Mouse (Mus musculus): Measurements from ENCODE around the gene Stx1a. TPM values are rescaled to one million over a fixed set of nuclear protein-coding genes. Genes with fewer than 3 reads are reported as not detected.

Gene Stx1a
- polyA plus RNA-seq, 1 experiment from 2014 or later: 22.3 TPM

- ATAC-seq (ENCODE audit: low FRiP score): peak; percentile 82
- H3K4me2 ChIP-seq: peak overlapping the region; percentile 78
- peak overlapping the region; percentile 49 for H3K4me3 ChIP-seq (replicated peaks)
- peaks cover 13% of the 10 kb centered on the region; the same call in 1 of the 2 replicates for H3K27me3 ChIP-seq
- H3K9me3 ChIP-seq: no peaks in the 10 kb centered on the region
- 2% methylated on average over 29 of the region's 37 CpGs for WGBS
- H3K9ac ChIP-seq: peak overlapping the region; percentile 50
- no peaks in the 10 kb centered on the region for H3K36me3 ChIP-seq (replicated peaks)
- H3K4me1 ChIP-seq: peaks cover 37% of the 10 kb centered on the region
- peak overlapping the region; percentile 97 for H3K27ac ChIP-seq
Measured at GRCm38 (mm10) chr5:135009590-135010319, 13.5 kb upstream of the Stx1a start.

- Histone ChIP-seq H3K4me2 (peak overlapping the region; percentile 78), H3K27me3 (peaks cover 13% of the 10 kb centered on the region; the same call in 1 of the 2 replicates), H3K36me3 (replicated peaks) (no peaks in the 10 kb centered on the region), H3K9ac (peak overlapping the region; percentile 50), H3K9me3 (no peaks in the 10 kb centered on the region), H3K27ac (peak overlapping the region; percentile 97), H3K4me3 (replicated peaks) (peak overlapping the region; percentile 49), H3K4me1 (peaks cover 39% of the 10 kb centered on the region)
- 60% methylated on average over 7 of the region's 7 CpGs for WGBS
- no peak for ATAC-seq (ENCODE audit: low FRiP score)
Measured at GRCm38 (mm10) chr5:135010320-135010709, 13.0 kb upstream of the Stx1a start.

- no peak overlapping the region for H3K27ac ChIP-seq
- H3K4me1 ChIP-seq: peaks cover 42% of the 10 kb centered on the region
- peaks cover 13% of the 10 kb centered on the region; the same call in 1 of the 2 replicates for H3K27me3 ChIP-seq
- H3K9ac ChIP-seq: no peak overlapping the region
- H3K9me3 ChIP-seq: no peaks in the 10 kb centered on the region
- peak overlapping the region; percentile 78; the same call in 1 of the 2 replicates for H3K4me2 ChIP-seq
- WGBS: 82% methylated on average over 25 of the region's 25 CpGs
- no peak overlapping the region for H3K4me3 ChIP-seq (replicated peaks)
- ATAC-seq (ENCODE audit: low FRiP score): no peak
- no peaks in the 10 kb centered on the region for H3K36me3 ChIP-seq (replicated peaks)
Measured at GRCm38 (mm10) chr5:135010841-135011743, 12.2 kb upstream of the Stx1a start.

- ATAC-seq (ENCODE audit: low FRiP score): no peak
- Histone ChIP-seq H3K9ac (no peak overlapping the region), H3K4me3 (replicated peaks) (no peak overlapping the region; the same call in 1 of the 2 replicates), H3K4me1 (peaks cover 42% of the 10 kb centered on the region), H3K27ac (no peak overlapping the region), H3K4me2 (peak overlapping the region; percentile 13; the same call in 1 of the 2 replicates), H3K9me3 (no peaks in the 10 kb centered on the region), H3K36me3 (replicated peaks) (no peaks in the 10 kb centered on the region), H3K27me3 (peaks cover 13% of the 10 kb centered on the region; the same call in 1 of the 2 replicates)
- whole genome bisulfite sequencing: 29% methylated on average over 26 of the region's 26 CpGs
Measured at GRCm38 (mm10) chr5:135011809-135012613, 11.3 kb upstream of the Stx1a start.

- H3K27ac ChIP-seq: peak overlapping the region; percentile 54; the same call in 1 of the 2 replicates
- no peaks in the 10 kb centered on the region for H3K9me3 ChIP-seq
- peaks cover 10% of the 10 kb centered on the region; the same call in 1 of the 2 replicates for H3K27me3 ChIP-seq
- no peak overlapping the region for H3K4me3 ChIP-seq (replicated peaks)
- no peak overlapping the region for H3K9ac ChIP-seq
- H3K4me1 ChIP-seq: peaks cover 41% of the 10 kb centered on the region
- ATAC-seq (ENCODE audit: low FRiP score): no peak
- whole genome bisulfite sequencing: 3% methylated on average over 16 of the region's 16 CpGs
- H3K36me3 ChIP-seq (replicated peaks): no peaks in the 10 kb centered on the region
- peak overlapping the region; percentile 13; the same call in 1 of the 2 replicates for H3K4me2 ChIP-seq
Measured at GRCm38 (mm10) chr5:135012671-135013441, 10.4 kb upstream of the Stx1a start.

GRCm38 (mm10) chr5:135015497-135015896, 7.8 kb upstream of the Stx1a start:
- Histone ChIP-seq H3K4me2 (no peak overlapping the region), H3K27me3 (peaks cover 10% of the 10 kb centered on the region; the same call in 1 of the 2 replicates), H3K27ac (no peak overlapping the region), H3K9me3 (no peaks in the 10 kb centered on the region), H3K36me3 (replicated peaks) (no peaks in the 10 kb centered on the region), H3K4me3 (replicated peaks) (no peak overlapping the region), H3K4me1 (peaks cover 29% of the 10 kb centered on the region), H3K9ac (no peak overlapping the region)
- WGBS: 16% methylated on average over 7 of the region's 7 CpGs
- peak; percentile 59; the same call in 1 of the 2 replicates for ATAC-seq (ENCODE audit: low FRiP score)

- no peak overlapping the region for H3K4me2 ChIP-seq
- peaks cover 16% of the 10 kb centered on the region; the same call in 1 of the 2 replicates for H3K27me3 ChIP-seq
- WGBS: 64% methylated on average over 4 of the region's 4 CpGs
Measured at GRCm38 (mm10) chr5:135016224-135016759, 7.0 kb upstream of the Stx1a start.

GRCm38 (mm10) chr5:135021814-135022213, 1.5 kb upstream of the Stx1a start:
- 83% methylated on average over 6 of the region's 6 CpGs for WGBS
- peaks cover 21% of the 10 kb centered on the region; the same call in 1 of the 2 replicates for H3K27me3 ChIP-seq
- H3K4me2 ChIP-seq: no peak overlapping the region
- no peak overlapping the region for H3K9ac ChIP-seq
- no peak overlapping the region for H3K27ac ChIP-seq
- no peak overlapping the region for H3K4me3 ChIP-seq (replicated peaks)
- no peaks in the 10 kb centered on the region for H3K9me3 ChIP-seq
- peaks cover 13% of the 10 kb centered on the region for H3K4me1 ChIP-seq
- no peak for ATAC-seq (ENCODE audit: low FRiP score)
- H3K36me3 ChIP-seq (replicated peaks): no peaks in the 10 kb centered on the region

More at GRCm38 (mm10) chr5:135016224-135016759, 7.0 kb upstream of the Stx1a start:
- Histone ChIP-seq H3K9me3 (no peaks in the 10 kb centered on the region), H3K4me3 (replicated peaks) (no peak overlapping the region), H3K4me1 (peaks cover 21% of the 10 kb centered on the region), H3K36me3 (replicated peaks) (no peaks in the 10 kb centered on the region), H3K9ac (no peak overlapping the region), H3K27ac (no peak overlapping the region)
- ATAC-seq (ENCODE audit: low FRiP score): no peak

GRCm38 (mm10) chr5:135024665-135025224, 1.5 kb downstream of the Stx1a start:
- Histone ChIP-seq H3K9ac (no peak overlapping the region), H3K9me3 (no peaks in the 10 kb centered on the region), H3K27ac (no peak overlapping the region), H3K4me2 (peak overlapping the region; percentile 97), H3K4me3 (replicated peaks) (peak overlapping the region; percentile 70; the same call in 1 of the 2 replicates), H3K4me1 (peaks cover 15% of the 10 kb centered on the region), H3K36me3 (replicated peaks) (no peaks in the 10 kb centered on the region), H3K27me3 (peaks cover 21% of the 10 kb centered on the region; the same call in 1 of the 2 replicates)
- WGBS: 79% methylated on average over 11 of the region's 11 CpGs
- no peak for ATAC-seq (ENCODE audit: low FRiP score)

- no peaks in the 10 kb centered on the region for H3K36me3 ChIP-seq (replicated peaks)
- no peak overlapping the region for H3K4me3 ChIP-seq (replicated peaks)
- peaks cover 15% of the 10 kb centered on the region for H3K4me1 ChIP-seq
- H3K27ac ChIP-seq: no peak overlapping the region
- no peak for ATAC-seq (ENCODE audit: low FRiP score)
- H3K9me3 ChIP-seq: no peaks in the 10 kb centered on the region
- peaks cover 18% of the 10 kb centered on the region; the same call in 1 of the 2 replicates for H3K27me3 ChIP-seq
- H3K4me2 ChIP-seq: 0 out of 2 replicates have a peak overlapping the region, but pooled peaks have one; percentile 4
- WGBS: 32% methylated on average over 7 of the region's 7 CpGs
- 0 out of 2 replicates have a peak overlapping the region, but pooled peaks have one; percentile 1 for H3K9ac ChIP-seq
Measured at GRCm38 (mm10) chr5:135025899-135026298, 2.6 kb downstream of the Stx1a start.

All from forebrain, embryonic 12.5 days (tissue).